Mouse (Mus musculus) forebrain, embryonic 15.5 days (tissue): ENCODE data around the gene Gpr173. TPM values are rescaled to one million over a fixed set of nuclear protein-coding genes. Genes with fewer than 3 reads are reported as not detected.
"Not testable (repeated sequence)": the region's sequence is repeated elsewhere in the genome, so short reads cannot be mapped to it uniquely, and the experiment has no call there.

Source experiments
- ATAC-seq: fragments of 200-750 bp; cut with Nextera tagmentation; replicated peaks from 2 replicates; pipeline ENCODE4 v1.8.0; 2017; ENCODE audit warnings: mild to moderate bottlenecking, moderate TSS enrichment, moderate library complexity
- H3K27ac ChIP-seq: fragments of 300-500 bp; sonication (generic); replicated peaks from 2 replicates; pipeline ENCODE4 v1.5.1; 2015; ENCODE audit warnings: mild to moderate bottlenecking, inconsistent platforms
- H3K27me3 ChIP-seq: fragments of 300-500 bp; sonication (generic); 2 replicates; pipeline ENCODE4 v1.6.1; 2015; ENCODE audit warnings: inconsistent platforms
- H3K36me3 ChIP-seq: fragments of 300-500 bp; sonication (generic); 2 replicates; pipeline ENCODE4 v1.6.1; 2015; ENCODE audit warnings: mild to moderate bottlenecking, inconsistent platforms
- H3K4me1 ChIP-seq: fragments of 300-500 bp; sonication (generic); 2 replicates; pipeline ENCODE4 v1.6.1; 2015; ENCODE audit warnings: inconsistent platforms
- H3K4me2 ChIP-seq: fragments of 300-500 bp; sonication (generic); replicated peaks from 2 replicates; pipeline ENCODE4 v1.6.1; 2015; ENCODE audit warnings: mild to moderate bottlenecking, inconsistent platforms
- H3K4me3 ChIP-seq: fragments of 300-500 bp; sonication (generic); 2 replicates; pipeline ENCODE4 v1.5.1; 2015; ENCODE audit warnings: mild to moderate bottlenecking, inconsistent platforms
- H3K9ac ChIP-seq: fragments of 300-500 bp; sonication (generic); replicated peaks from 2 replicates; pipeline ENCODE4 v1.6.1; 2015; ENCODE audit warnings: mild to moderate bottlenecking, inconsistent platforms
- H3K9me3 ChIP-seq: fragments of 300-500 bp; sonication (generic); 2 replicates; pipeline ENCODE4 v1.6.1; 2016; ENCODE audit warnings: inconsistent platforms
- WGBS: fragments of 180-500 bp; shearing (Covaris S2); methylation state at CpG from one replicate; pipeline ENCODE4 v1.1.7; 2015; ENCODE audit warnings: mixed read lengths; 5-methylcytosine and 5-hydroxymethylcytosine counted together
- polyA plus RNA-seq: library from polyadenylated mRNA; unstranded; fragments of >200 nt; fragmentation: Nextera tagmentation; extraction: Ambion mirVana; gene quantifications from 2 replicates; pipeline ENCODE4 v1.2.1, GENCODE M21; 2015

Gpr173 gene
- polyA plus RNA-seq, 1 experiment from 2014 or later: 9.2 TPM

DNA sequence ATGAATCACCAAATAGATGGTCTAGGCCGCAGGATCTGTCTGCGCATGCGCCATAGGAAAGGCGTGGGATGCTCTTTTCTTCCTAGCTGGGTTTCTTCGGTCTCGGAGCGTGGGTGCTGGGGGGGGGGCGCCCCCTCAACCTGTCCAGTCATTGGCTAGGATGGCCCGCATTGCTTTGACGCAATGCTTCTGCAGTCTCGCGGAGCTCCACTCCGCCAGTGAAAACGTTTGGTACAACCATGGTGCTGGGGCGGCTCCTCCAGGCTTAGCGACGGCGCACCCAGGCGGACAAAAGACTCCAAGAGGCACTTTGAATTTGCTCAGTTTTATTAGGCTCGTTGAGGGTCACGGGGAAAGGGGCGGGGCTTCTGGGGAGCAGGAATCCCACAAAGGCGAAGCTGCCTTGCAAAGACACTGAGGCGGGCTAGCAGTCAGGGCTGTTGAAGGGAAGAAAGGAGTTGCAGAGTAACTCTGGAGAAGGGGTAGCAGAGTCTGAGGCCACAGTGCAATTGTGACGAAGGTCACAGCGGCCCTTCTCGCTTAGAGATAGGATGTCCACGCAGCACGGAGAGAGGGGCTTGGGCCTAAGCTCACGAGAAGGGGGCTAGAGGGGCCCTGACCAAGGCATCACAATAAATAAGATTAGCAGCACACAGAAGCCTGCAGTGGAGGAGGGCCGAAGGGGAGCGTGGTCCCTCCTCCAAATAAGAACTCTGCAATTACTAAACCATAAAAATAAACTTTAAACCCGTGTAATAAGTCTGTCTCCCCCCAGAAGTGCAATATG lies 31.8 kb downstream of the Gpr173 start:
- H3K4me3 ChIP-seq: peak overlapping the region; percentile 26
- no peaks in the 10 kb centered on the region for H3K9me3 ChIP-seq
- H3K36me3 ChIP-seq: peaks cover 9% of the 10 kb centered on the region; the same call in 1 of the 2 replicates
- peak overlapping the region; percentile 46 for H3K4me2 ChIP-seq
- ATAC-seq: peak; percentile 99
- H3K9ac ChIP-seq: peak overlapping the region; percentile 55
- H3K27ac ChIP-seq: peak overlapping the region; percentile 97
- 18% methylated on average over 33 of the region's 33 CpGs for WGBS
- H3K27me3 ChIP-seq: peaks cover 3% of the 10 kb centered on the region; the same call in 1 of the 2 replicates
- peaks cover 23% of the 10 kb centered on the region for H3K4me1 ChIP-seq

- H3K36me3 ChIP-seq, H3K27me3 ChIP-seq, H3K9me3 ChIP-seq, H3K9ac ChIP-seq: not testable (repeated sequence)
- Histone ChIP-seq H3K4me3 (0 out of 2 replicates have a peak overlapping the region, but pooled peaks have one; percentile 26), H3K4me2 (peak overlapping the region; percentile 46; the same call in 1 of the 2 replicates), H3K27ac (peak overlapping the region; percentile 97), H3K4me1 (peaks cover 19% of the 10 kb centered on the region)
- ATAC-seq: peak; percentile 33; the same call in 1 of the 2 replicates
- WGBS: 44% methylated on average over 4 of the region's 4 CpGs
These were observed 32.4 kb downstream of the Gpr173 start for GRCm38 (mm10) chrX:152336123-152336522.

DNA sequence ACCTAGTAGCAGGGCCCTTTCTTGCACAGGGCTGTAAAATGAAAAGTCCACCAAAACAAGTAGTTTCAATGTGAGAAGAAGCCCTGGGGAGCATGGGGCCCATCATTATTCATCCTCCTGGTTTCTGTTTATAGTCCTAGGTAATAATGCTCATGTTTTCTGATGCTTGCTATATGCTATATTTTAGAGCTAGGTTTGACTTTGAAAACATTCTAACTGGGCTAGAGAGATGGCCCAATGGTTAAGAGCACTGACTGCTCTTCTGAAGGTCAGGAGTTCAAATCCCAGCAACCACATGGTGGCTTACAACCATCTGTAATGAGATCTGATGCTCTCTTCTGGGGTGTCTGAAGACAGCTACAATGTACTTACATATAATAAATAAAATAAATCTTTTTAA lies 39.1 kb downstream of the Gpr173 start:
- not testable (repeated sequence) for ATAC-seq, H3K9me3 ChIP-seq, H3K4me2 ChIP-seq, H3K27ac ChIP-seq, H3K4me1 ChIP-seq, H3K36me3 ChIP-seq, H3K9ac ChIP-seq, H3K4me3 ChIP-seq, H3K27me3 ChIP-seq

DNA sequence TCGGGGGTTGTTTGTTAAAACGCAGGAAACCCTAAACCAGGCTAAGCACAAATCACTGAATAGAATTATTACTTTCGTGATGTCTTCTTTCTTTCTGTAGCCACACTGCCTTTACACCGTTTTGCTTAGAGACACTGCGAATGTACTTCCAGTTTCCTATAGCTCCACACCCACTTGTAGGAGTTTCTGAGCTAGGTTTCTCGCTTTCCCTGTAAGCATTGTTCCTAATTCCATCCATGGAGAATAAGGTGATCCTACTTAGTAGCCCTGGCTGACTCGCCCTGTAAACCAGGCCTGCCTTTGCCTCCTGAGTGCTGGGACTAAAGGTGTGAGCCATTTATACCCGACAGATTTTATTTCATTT lies 40.8 kb downstream of the Gpr173 start:
- ATAC-seq: peak; percentile 5; the same call in 1 of the 2 replicates
- 24% methylated on average over 8 of the region's 8 CpGs for WGBS
- Histone ChIP-seq H3K27ac (no peak overlapping the region; the same call in 1 of the 2 replicates), H3K9me3 (no peaks in the 10 kb centered on the region), H3K4me2 (peak overlapping the region; percentile 53), H3K4me1 (peaks cover 10% of the 10 kb centered on the region), H3K9ac (0 out of 2 replicates have a peak overlapping the region, but pooled peaks have one; percentile 13), H3K27me3 (peaks cover 7% of the 10 kb centered on the region; the same call in 1 of the 2 replicates), H3K4me3 (peak overlapping the region; percentile 61), H3K36me3 (no peaks in the 10 kb centered on the region)

DNA sequence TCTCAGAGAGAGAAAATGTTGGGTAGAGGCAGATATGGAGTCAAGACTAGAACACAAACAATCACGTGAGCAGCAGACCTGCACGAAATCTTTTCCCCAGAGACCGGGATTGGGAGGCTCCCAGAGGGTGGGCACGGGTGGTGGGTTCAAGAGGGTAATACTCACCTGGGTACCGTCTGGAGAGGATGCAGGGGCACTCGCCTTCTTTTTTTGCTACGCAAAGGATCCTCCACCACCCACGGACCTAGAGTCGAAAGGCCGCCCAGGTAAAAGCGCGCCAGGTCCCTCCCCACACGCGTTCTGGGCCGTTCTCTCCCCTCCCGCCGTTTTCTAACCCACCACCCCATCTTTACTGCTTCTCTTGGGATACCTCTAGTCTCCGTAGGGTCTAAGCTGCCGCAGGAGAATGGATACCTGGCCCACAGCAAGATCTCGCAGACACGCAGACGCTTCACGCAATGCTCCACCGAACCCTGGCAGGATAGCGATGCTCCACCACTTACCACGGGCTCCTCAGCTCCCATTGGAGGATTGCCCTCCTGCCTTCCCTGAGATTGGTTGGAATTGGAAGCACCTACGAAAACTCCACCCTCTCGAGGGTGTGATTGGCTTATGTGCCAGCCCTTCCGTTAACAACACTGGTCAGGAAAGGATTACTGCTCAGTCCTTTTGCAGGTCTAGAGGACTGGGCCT lies 41.4 kb downstream of the Gpr173 start, which contains the start of gene Kantr:
Gene Kantr, minus strand, starts transcription at position 500 of the 693 bp plus-strand sequence.
- H3K4me3 ChIP-seq: peak within 1 kb of the TSS; percentile 61
- H3K9me3 ChIP-seq: no peaks in the 10 kb centered on the region
- WGBS: 15% methylated on average over 29 of the region's 29 CpGs
- ATAC-seq: peak; percentile 100
- peak within 1 kb of the TSS; percentile 64 for H3K9ac ChIP-seq
- peaks cover 7% of the 10 kb centered on the region; the same call in 1 of the 2 replicates for H3K27me3 ChIP-seq
- H3K36me3 ChIP-seq: no peaks in the 10 kb centered on the region
- peak within 1 kb of the TSS; percentile 70 for H3K27ac ChIP-seq
- peak within 1 kb of the TSS; percentile 53 for H3K4me2 ChIP-seq
- peaks cover 10% of the 10 kb centered on the region for H3K4me1 ChIP-seq

DNA sequence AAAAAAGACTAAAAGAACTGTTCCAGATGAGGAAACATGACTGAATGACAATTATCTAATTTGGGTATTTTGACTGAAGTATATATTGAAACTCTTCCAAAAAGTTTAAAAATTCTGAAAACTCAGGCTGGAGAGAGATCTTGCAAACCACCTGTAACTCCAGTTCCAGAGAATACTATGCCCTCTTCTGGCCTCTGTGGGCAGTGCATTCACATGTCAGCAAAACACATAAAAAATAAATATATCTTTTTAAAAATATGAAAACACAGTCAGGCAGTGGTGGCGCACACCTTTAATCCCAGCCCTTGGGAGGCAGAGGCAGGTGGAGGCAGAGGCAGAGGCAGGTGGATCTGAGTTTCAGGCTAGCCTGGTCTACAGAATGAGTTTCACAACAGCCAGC lies 44.9 kb downstream of the Gpr173 start:
- Histone ChIP-seq H3K9me3 (no peaks in the 10 kb centered on the region), H3K4me2 (no peak overlapping the region), H3K9ac (no peak overlapping the region), H3K36me3 (no peaks in the 10 kb centered on the region), H3K27me3 (peaks cover 3% of the 10 kb centered on the region; the same call in 1 of the 2 replicates), H3K4me3 (no peak overlapping the region), H3K4me1 (peaks cover 10% of the 10 kb centered on the region), H3K27ac (no peak overlapping the region)
- ATAC-seq: no peak
- 95% methylated on average over 1 of the region's 1 CpGs for WGBS

GRCm38 (mm10) chrX:152322776-152323175 lies 45.7 kb downstream of the Gpr173 start:
- Histone ChIP-seq H3K9me3 (no peaks in the 10 kb centered on the region), H3K27me3 (peaks cover under 1% of the 10 kb centered on the region; the same call in 1 of the 2 replicates), H3K4me1 (peaks cover 10% of the 10 kb centered on the region), H3K27ac (no peak overlapping the region), H3K4me2 (no peak overlapping the region), H3K36me3 (no peaks in the 10 kb centered on the region), H3K4me3 (no peak overlapping the region), H3K9ac (no peak overlapping the region)
- no peak for ATAC-seq
- WGBS: 22% methylated on average over 2 of the region's 2 CpGs

- H3K9me3 ChIP-seq: no peaks in the 10 kb centered on the region
- H3K27ac ChIP-seq: no peak overlapping the region
- no peak overlapping the region for H3K4me3 ChIP-seq
- H3K4me1 ChIP-seq: no peaks in the 10 kb centered on the region; the same call in 1 of the 2 replicates
- H3K4me2 ChIP-seq: no peak overlapping the region
- H3K36me3 ChIP-seq: no peaks in the 10 kb centered on the region
- 78% methylated on average over 4 of the region's 4 CpGs for WGBS
- H3K9ac ChIP-seq: no peak overlapping the region
- no peak for ATAC-seq
- no peaks in the 10 kb centered on the region for H3K27me3 ChIP-seq
These were observed 48.0 kb downstream of the Gpr173 start for GRCm38 (mm10) chrX:152320535-152320934.

- H3K4me3 ChIP-seq: no peak overlapping the region
- H3K4me2 ChIP-seq: no peak overlapping the region
- H3K4me1 ChIP-seq: no peaks in the 10 kb centered on the region
- no peaks in the 10 kb centered on the region for H3K9me3 ChIP-seq
- H3K27ac ChIP-seq: no peak overlapping the region
- no peaks in the 10 kb centered on the region for H3K27me3 ChIP-seq
- WGBS: 71% methylated on average over 2 of the region's 2 CpGs
- 0 out of 2 replicates have a peak, but pooled peaks have one; percentile 41 for ATAC-seq
- no peak overlapping the region for H3K9ac ChIP-seq
- H3K36me3 ChIP-seq: no peaks in the 10 kb centered on the region
These were observed 60.6 kb downstream of the Gpr173 start for GRCm38 (mm10) chrX:152307942-152308341.

DNA sequence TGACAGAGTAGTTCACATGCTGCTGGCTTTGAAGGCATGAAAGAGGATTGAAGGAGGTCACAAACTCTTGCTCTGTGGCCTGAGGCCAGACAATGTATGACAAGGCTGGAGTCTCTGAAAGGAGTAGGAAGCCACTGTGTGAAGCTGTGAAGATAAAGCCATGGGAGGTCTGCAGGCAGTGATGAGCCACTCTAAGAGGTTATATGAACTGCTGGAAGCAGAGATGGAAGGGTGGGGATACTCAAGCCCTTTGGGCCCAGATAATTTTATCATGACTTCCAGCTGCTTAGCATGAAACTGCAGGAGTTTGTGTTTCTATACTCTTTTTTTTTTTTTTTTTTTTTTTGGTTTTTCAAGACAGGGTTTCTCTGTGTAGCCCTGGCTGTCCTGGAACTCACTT lies 61.1 kb downstream of the Gpr173 start:
- Histone ChIP-seq H3K27ac (no peak overlapping the region), H3K9ac (no peak overlapping the region), H3K4me1 (no peaks in the 10 kb centered on the region), H3K4me3 (no peak overlapping the region), H3K4me2 (no peak overlapping the region), H3K36me3 (no peaks in the 10 kb centered on the region), H3K27me3 (no peaks in the 10 kb centered on the region), H3K9me3 (no peaks in the 10 kb centered on the region)
- no peak for ATAC-seq

DNA sequence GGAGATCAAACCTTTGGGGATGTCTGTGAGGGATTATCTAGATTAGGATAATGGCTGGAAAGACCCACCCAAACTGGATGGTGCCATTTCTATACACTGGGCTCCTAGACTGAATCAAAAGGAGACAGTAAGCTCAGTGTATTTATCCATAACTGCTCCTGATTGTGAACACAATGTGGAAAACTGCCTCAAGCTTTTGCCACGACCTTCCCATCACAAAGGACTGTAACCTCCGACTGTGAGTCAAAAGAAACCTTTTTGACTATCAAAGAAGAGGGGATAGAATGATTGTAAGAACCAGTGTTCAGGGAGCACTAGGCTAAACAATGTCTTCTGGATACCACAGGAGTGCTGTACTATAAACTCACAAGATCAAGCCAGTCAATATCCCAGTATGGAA lies 62.3 kb downstream of the Gpr173 start:
- no peaks in the 10 kb centered on the region for H3K9me3 ChIP-seq
- ATAC-seq: no peak
- H3K27ac ChIP-seq: no peak overlapping the region
- H3K9ac ChIP-seq: no peak overlapping the region
- no peaks in the 10 kb centered on the region for H3K36me3 ChIP-seq
- no peaks in the 10 kb centered on the region for H3K27me3 ChIP-seq
- H3K4me1 ChIP-seq: no peaks in the 10 kb centered on the region
- H3K4me3 ChIP-seq: no peak overlapping the region
- H3K4me2 ChIP-seq: no peak overlapping the region
- WGBS: 67% methylated on average over 2 of the region's 2 CpGs
